Mouse (Mus musculus) C2C12 (cell line): ENCODE results near the gene Dmrtb1.

Experiments used
- CEBPB ChIP-seq: IDR thresholded peaks from one replicate; pipeline ENCODE4 v1.6.1; 2011; ENCODE audit warnings: low read depth, mild to moderate bottlenecking, control low read depth, moderate library complexity
- CTCF ChIP-seq: IDR thresholded peaks from one replicate; pipeline ENCODE4 v1.5.1; 2011; ENCODE audit not compliant: control insufficient read depth, insufficient read depth, insufficient read length
- FOSL1 ChIP-seq: IDR thresholded peaks from one replicate; pipeline ENCODE4 v1.8.0; 2011; ENCODE audit warnings: mild to moderate bottlenecking, low read length; ENCODE audit not compliant: poor library complexity, insufficient read depth, severe bottlenecking
- MAX ChIP-seq: IDR thresholded peaks from one replicate; pipeline ENCODE4 v1.6.1; 2011; ENCODE audit warnings: mild to moderate bottlenecking, control low read depth

GRCm38 (mm10) chr4:107683006-107683756 lies 849 bp downstream of the Dmrtb1 start:
- no peak for TF ChIP-seq CTCF
- TF ChIP-seq MAX, result no peak
- no peak for TF ChIP-seq CEBPB
- TF ChIP-seq FOSL1, result no peak
